Mouse (Mus musculus): ENCODE results near the gene Cntn1.

GRCm38 (mm10) chr15:92287616-92288015, 236.7 kb downstream of the Cntn1 start:
- TF ChIP-seq POLR2A (IDR thresholded peaks at IDR 0.05; ENCODE audit: borderline replicate concordance, extremely low read depth, low read depth, low read length) (no peak), CTCF (IDR thresholded peaks at IDR 0.05; ENCODE audit: insufficient read depth, low read length) (no peak)

Measured in lung, adult 2 months (tissue).